Comparison of ENCODE assay signal across 24 mouse cellular contexts in the genomic region with DNA sequence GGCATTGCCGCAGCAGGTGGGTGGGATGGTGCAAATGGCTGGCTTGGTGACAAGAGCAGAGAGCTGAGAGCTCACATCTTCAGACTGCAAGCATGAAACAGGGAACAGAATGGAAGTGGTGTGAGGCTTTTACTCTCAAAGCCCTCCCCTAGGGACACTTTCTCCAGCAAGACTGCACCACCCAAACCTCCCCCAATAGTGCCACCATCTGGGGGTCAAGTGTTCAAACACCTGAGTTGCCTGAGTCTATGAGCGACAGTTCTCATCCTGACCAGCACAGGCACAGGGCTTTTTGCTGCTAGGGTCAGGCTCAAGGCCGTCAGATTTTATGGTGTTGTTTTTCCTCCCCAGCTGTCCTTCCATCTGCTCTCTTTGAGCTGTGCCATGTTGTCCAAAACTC.
"Had no signal": no experiment of that assay in that cellular context is flagged by ENCODE, and none has a peak within 500 bp of the region (broad histone marks: within the 10 kb centered on the region; RNA-seq: fewer than 3 reads in every experiment).

No protein-coding gene starts in this region.

- H3K9me3 ChIP-seq: heart, embryonic 10.5 days; heart, embryonic 13.5 days; heart, embryonic 15.5 days; hindbrain, embryonic 13.5 days; hindbrain, embryonic 15.5 days; kidney, embryonic 15.5 days; limb, embryonic 13.5 days; limb, embryonic 15.5 days; liver, embryonic 12.5 days had no signal

- H3K9ac ChIP-seq: heart, embryonic 13.5 days; heart, embryonic 15.5 days; hindbrain, embryonic 13.5 days; hindbrain, embryonic 15.5 days; kidney, embryonic 15.5 days; limb, embryonic 13.5 days; limb, embryonic 15.5 days; liver, embryonic 12.5 days; liver, embryonic 14.5 days had no signal

- H3K4me3 ChIP-seq: heart, embryonic 10.5 days; heart, embryonic 13.5 days; heart, embryonic 15.5 days; hindbrain, embryonic 13.5 days; hindbrain, embryonic 15.5 days; kidney, embryonic 15.5 days; left cerebral cortex, adult 2 months; limb, embryonic 13.5 days; limb, embryonic 15.5 days; liver, embryonic 12.5 days had no signal

- H3K27ac ChIP-seq: heart, embryonic 10.5 days; heart, embryonic 13.5 days; heart, embryonic 15.5 days; hindbrain, embryonic 13.5 days; hindbrain, embryonic 15.5 days; hindbrain, postnatal 0 days; kidney, embryonic 15.5 days; kidney, postnatal 0 days; left cerebral cortex, adult 2 months; limb, embryonic 13.5 days; limb, embryonic 15.5 days; liver, embryonic 12.5 days; liver, embryonic 14.5 days had no signal

- ATAC-seq: hindbrain, postnatal 0 days; liver, embryonic 12.5 days had no signal

- DNase-seq: gastrocnemius, postnatal 14 days; gastrocnemius, postnatal 36 days; heart, adult 18-20 months; heart, postnatal 14 days; heart, postnatal 36 days; kidney, adult 11 months; kidney, adult 2 months; kidney, adult 9 months; kidney, postnatal 14 days; kidney, postnatal 36 days; layer of hippocampus, adult 9-11 months had no signal

- H3K27me3 ChIP-seq: heart, embryonic 13.5 days; heart, embryonic 15.5 days; hindbrain, embryonic 13.5 days; hindbrain, embryonic 15.5 days; kidney, embryonic 15.5 days; limb, embryonic 13.5 days; limb, embryonic 15.5 days; liver, embryonic 12.5 days had no signal

- H3K4me2 ChIP-seq: heart, embryonic 13.5 days; heart, embryonic 15.5 days; hindbrain, embryonic 13.5 days; hindbrain, embryonic 15.5 days; kidney, embryonic 15.5 days; limb, embryonic 13.5 days; limb, embryonic 15.5 days; liver, embryonic 12.5 days had no signal

- H3K36me3 ChIP-seq: heart, embryonic 10.5 days; heart, embryonic 13.5 days; heart, embryonic 15.5 days; hindbrain, embryonic 13.5 days; hindbrain, embryonic 15.5 days; kidney, embryonic 15.5 days; limb, embryonic 13.5 days; limb, embryonic 15.5 days; liver, embryonic 12.5 days had no signal

- H3K4me1 ChIP-seq: heart, embryonic 10.5 days; heart, embryonic 13.5 days; heart, embryonic 15.5 days; hindbrain, embryonic 13.5 days; hindbrain, embryonic 15.5 days; kidney, embryonic 15.5 days; limb, embryonic 13.5 days; limb, embryonic 15.5 days; liver, embryonic 12.5 days had no signal
